Mouse (Mus musculus): ENCODE data around the gene Elmo1.

- TF ChIP-seq CTCF (IDR thresholded peaks at IDR 0.05; ENCODE audit: low read depth, low read length) (no peak), POLR2AphosphoS5 (IDR thresholded peaks at IDR 0.05; ENCODE audit: insufficient replicate concordance, low read depth, low read length) (no peak), GATA1 (IDR thresholded peaks at IDR 0.05; ENCODE audit: borderline replicate concordance, low read length) (no peak), TAL1 (conservative IDR thresholded peaks at IDR 0.05; ENCODE audit: low read depth, low read length) (no peak), GATA2 (IDR thresholded peaks at IDR 0.05; ENCODE audit: borderline replicate concordance, low read depth, low read length) (no peak)
Observed at GRCm38 (mm10) chr13:20430998-20431397, 340.6 kb downstream of the Elmo1 start.
